ENCODE assay signal across 9 mouse cellular contexts in genomic region chr2:61474626-61475025, GRCm38 (mm10).
"Had no signal": no experiment of that assay in that cellular context is flagged by ENCODE, and none has a peak within 500 bp of the region (broad histone marks: within the 10 kb centered on the region; RNA-seq: fewer than 3 reads in every experiment).

No protein-coding gene starts in this region.

- DNase-seq: kidney, postnatal 10 days; kidney, postnatal 4 days; liver; liver, embryonic 13.5 days; liver, postnatal 0 days; lung, postnatal 14 days; right cerebral cortex, postnatal 4 days; spleen, adult 18-20 months; thymus, adult 2 months had no signal

- ATAC-seq: liver, postnatal 0 days had no signal
